12 mouse cellular contexts compared by ENCODE assay signal in the genomic region with DNA sequence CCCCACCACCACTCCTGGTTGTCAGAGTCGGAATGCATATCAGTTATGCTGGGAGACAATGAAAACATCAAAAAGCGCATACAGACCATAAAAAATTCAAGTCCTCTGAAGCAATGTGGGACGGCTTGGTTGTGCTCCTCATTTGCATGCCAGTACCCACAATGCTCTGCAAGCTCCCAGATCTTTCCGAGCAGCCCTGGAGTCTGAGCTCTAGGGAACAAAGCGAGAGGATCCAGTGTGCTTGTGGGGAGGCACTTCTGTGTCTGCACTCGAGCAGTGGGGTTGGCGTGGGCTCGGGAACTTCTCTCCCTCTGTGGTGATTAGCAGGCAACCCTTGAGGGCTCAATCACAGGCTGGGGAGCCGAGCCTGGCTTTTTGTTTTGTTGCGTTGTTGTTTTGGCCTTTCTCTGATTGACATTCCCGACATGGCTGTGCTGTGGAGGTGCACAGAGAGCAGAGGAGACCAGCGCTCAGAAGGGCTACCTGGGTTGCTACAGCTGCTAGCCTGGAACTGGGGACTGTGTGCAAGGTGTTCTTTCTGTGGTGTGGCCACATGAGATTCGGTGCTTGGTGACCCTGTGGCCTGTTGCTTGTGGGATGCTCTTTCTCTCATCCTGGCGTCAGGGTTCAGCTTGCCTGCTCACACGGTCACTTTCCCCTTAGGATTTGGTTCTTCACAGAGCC.
DNase-seq lines count a peak whose midpoint lies in the region; ATAC-seq lines count a peak whose summit lies in the region.
"Had no signal": no experiment of that assay in that cellular context is flagged by ENCODE, and none has a peak within 500 bp of the region (broad histone marks: within the 10 kb centered on the region; RNA-seq: fewer than 3 reads in every experiment).

No protein-coding gene starts in this region.

- no peaks in the 10 kb centered on the region for H3K36me3 ChIP-seq in forebrain, embryonic 16.5 days (ENCODE audit: control insufficient read depth, insufficient read depth)
- H3K36me3 ChIP-seq in midbrain, embryonic 13.5 days, result no peaks in the 10 kb centered on the region
- H3K36me3 ChIP-seq in heart, embryonic 11.5 days (ENCODE audit: control insufficient read depth, insufficient read depth, low read length), result no peaks in the 10 kb centered on the region
- H3K36me3 ChIP-seq: liver, embryonic 12.5 days had no signal

- 33% methylated on average over 15 of the region's 15 CpGs for WGBS in forebrain, embryonic 16.5 days
- WGBS in midbrain, embryonic 13.5 days, result 40% methylated on average over 15 of the region's 15 CpGs
- 66% methylated on average over 15 of the region's 15 CpGs for WGBS in heart, embryonic 11.5 days (ENCODE audit: insufficient replicate concordance)

- intact Hi-C loops in heart, postnatal 10 days (cut with DNase I), result no loop called here

- no peaks in the 10 kb centered on the region for H3K27me3 ChIP-seq in forebrain, embryonic 16.5 days (replicated peaks; ENCODE audit: control insufficient read depth, insufficient read depth, low read length)
- H3K27me3 ChIP-seq in midbrain, embryonic 13.5 days, result no peaks in the 10 kb centered on the region
- H3K27me3 ChIP-seq in heart, embryonic 11.5 days (ENCODE audit: control insufficient read depth, insufficient read depth, low read length), result no peaks in the 10 kb centered on the region
- H3K27me3 ChIP-seq: liver, embryonic 12.5 days had no signal

- peak overlapping the region; percentile 30 for H3K9ac ChIP-seq in forebrain, embryonic 16.5 days (replicated peaks; ENCODE audit: low read depth, low read length)
- H3K9ac ChIP-seq in midbrain, embryonic 13.5 days (replicated peaks), result peak overlapping the region; percentile 55
- H3K9ac ChIP-seq in heart, embryonic 11.5 days (ENCODE audit: low read depth, low read length), result no peak overlapping the region
- H3K9ac ChIP-seq: liver, embryonic 12.5 days had no signal

- DNase-seq in heart, adult 11 months, result peak; percentile 79
- no peak for DNase-seq in heart, postnatal 10 days
- peak; percentile 46 for DNase-seq in ZHBTc4 (ENCODE audit: low read depth, low spot score)
- no peak for DNase-seq in liver
- DNase-seq in spleen, postnatal 14 days (ENCODE audit: low spot score in 2 of 2), result no peak
- DNase-seq: heart, adult 18-20 months; lung, postnatal 10 days; thymus, adult 18-20 months had no signal

- H3K27ac ChIP-seq in forebrain, embryonic 16.5 days (ENCODE audit: low read length), result no peak overlapping the region
- H3K27ac ChIP-seq in midbrain, embryonic 13.5 days, result peak overlapping the region; percentile 79
- no peak overlapping the region for H3K27ac ChIP-seq in heart, embryonic 11.5 days (ENCODE audit: low read depth, low read length)
- H3K27ac ChIP-seq: liver, embryonic 12.5 days had no signal

- no peak overlapping the region for H3K4me3 ChIP-seq in forebrain, embryonic 16.5 days (replicated peaks; ENCODE audit: low read length)
- no peak overlapping the region for H3K4me3 ChIP-seq in midbrain, embryonic 13.5 days (replicated peaks)
- no peak overlapping the region for H3K4me3 ChIP-seq in heart, embryonic 11.5 days (ENCODE audit: low read depth, low read length)
- H3K4me3 ChIP-seq: liver, embryonic 12.5 days had no signal

- peak overlapping the region; percentile 18; the same call in 1 of the 2 replicates for H3K4me2 ChIP-seq in forebrain, embryonic 16.5 days (ENCODE audit: low read length)
- peak overlapping the region; percentile 23; the same call in 1 of the 2 replicates for H3K4me2 ChIP-seq in midbrain, embryonic 13.5 days (replicated peaks)
- no peak overlapping the region for H3K4me2 ChIP-seq in heart, embryonic 11.5 days
- H3K4me2 ChIP-seq: liver, embryonic 12.5 days had no signal

- H3K9me3 ChIP-seq in forebrain, embryonic 16.5 days (ENCODE audit: control insufficient read depth, low read length), result no peaks in the 10 kb centered on the region
- no peaks in the 10 kb centered on the region for H3K9me3 ChIP-seq in midbrain, embryonic 13.5 days
- H3K9me3 ChIP-seq in heart, embryonic 11.5 days (replicated peaks; ENCODE audit: control insufficient read depth, low read length), result no peaks in the 10 kb centered on the region
- H3K9me3 ChIP-seq: liver, embryonic 12.5 days had no signal

- ATAC-seq in forebrain, embryonic 16.5 days, result peak; percentile 84
- ATAC-seq in midbrain, embryonic 13.5 days, result peak; percentile 84
- ATAC-seq in heart, embryonic 11.5 days (replicated peaks; ENCODE audit: insufficient number of reproducible peaks, low FRiP score, low TSS enrichment), result no peak
- ATAC-seq: liver, embryonic 12.5 days had no signal

- H3K4me1 ChIP-seq in forebrain, embryonic 16.5 days (replicated peaks; ENCODE audit: control insufficient read depth, insufficient read depth, low read length), result peaks cover 6% of the 10 kb centered on the region
- peaks cover 16% of the 10 kb centered on the region for H3K4me1 ChIP-seq in midbrain, embryonic 13.5 days (replicated peaks)
- no peaks in the 10 kb centered on the region; the same call in 1 of the 2 replicates for H3K4me1 ChIP-seq in heart, embryonic 11.5 days (ENCODE audit: control insufficient read depth, insufficient read depth, low read length)
- H3K4me1 ChIP-seq: liver, embryonic 12.5 days had no signal

Comparison
In these comparisons a context has a peak if more than half of its experiments do, and no peak if none do; other contexts are left out.
1. DNase-seq: peak in heart, adult 11 months (single experiment) and ZHBTc4 (single experiment); none in heart, postnatal 10 days (0 of 2), liver (single experiment) and spleen, postnatal 14 days (0 of 2).